Mouse (Mus musculus): ENCODE results near the gene Ctf2. TPM values are rescaled to one million over a fixed set of nuclear protein-coding genes. Genes with fewer than 3 reads are reported as not detected.
A peak's percentile ranks its signal among the peaks of the same experiment; 100 is the strongest.

Ctf2 gene
- total RNA-seq, 1 experiment, result 0.71 TPM

- in situ Hi-C loops (cut with MboI; ENCODE audit: low sequenced_read_pairs in 2 of 2, unreplicated experiment in 2 of 2), result no loop called here
- Histone ChIP-seq H3K36me3 (ENCODE audit: control insufficient read depth, insufficient read depth, low read length, poor library complexity, severe bottlenecking) (peaks cover 38% of the 10 kb centered on the region), H3K4me1 (ENCODE audit: control insufficient read depth in 2 of 2, insufficient read depth in 2 of 2, low read length in 2 of 2, poor library complexity in 1 of 2) (peaks cover 0 to 17% of the 10 kb centered on the region in 2 experiments; a peak in 2 of 4 replicates), H3K4me3 (ENCODE audit: insufficient read depth in 1 of 2, low read depth in 1 of 2, low read length in 2 of 2, poor library complexity in 1 of 2, severe bottlenecking in 1 of 2) (no peak overlapping the region), H3K9me3 (ENCODE audit: control insufficient read depth, insufficient read depth, low read depth, low read length) (no peaks in the 10 kb centered on the region), H3K27ac (ENCODE audit: insufficient read depth, low read depth, low read length, poor library complexity, severe bottlenecking) (no peak overlapping the region), H3K9ac (ENCODE audit: insufficient read depth, low read depth, low read length, poor library complexity, severe bottlenecking) (no peak overlapping the region)
- no peak for TF ChIP-seq ZNF384 (IDR thresholded peaks at IDR 0.05; ENCODE audit: low read depth, low read length)
- TF ChIP-seq ZC3H11A (IDR thresholded peaks at IDR 0.05; ENCODE audit: borderline replicate concordance, low read depth, low read length), result no peak
- no peak for DNase-seq (ENCODE audit: low read depth, low spot score)
These were observed 33.8 kb upstream of the Ctf2 start for GRCm38 (mm10) chr7:127765756-127766155.

GRCm38 (mm10) chr7:127763642-127764041 lies 31.7 kb upstream of the Ctf2 start:
- peaks cover 40% of the 10 kb centered on the region for H3K36me3 ChIP-seq (ENCODE audit: control insufficient read depth, insufficient read depth, low read length, poor library complexity, severe bottlenecking)
- H3K9me3 ChIP-seq (ENCODE audit: control insufficient read depth, insufficient read depth, low read depth, low read length), result no peaks in the 10 kb centered on the region
- TF ChIP-seq CHD2 (IDR thresholded peaks at IDR 0.05; ENCODE audit: low read depth, low read length) (no peak), HCFC1 (IDR thresholded peaks at IDR 0.05; ENCODE audit: borderline replicate concordance, insufficient read depth, low read length) (no peak), ZNF384 (IDR thresholded peaks at IDR 0.05; ENCODE audit: low read depth, low read length) (no peak), ZC3H11A (IDR thresholded peaks at IDR 0.05; ENCODE audit: borderline replicate concordance, low read depth, low read length) (no peak), MAFK (IDR thresholded peaks at IDR 0.05; ENCODE audit: insufficient read depth, low read depth, low read length) (no peak)
- in situ Hi-C loops (cut with MboI; ENCODE audit: low sequenced_read_pairs in 2 of 2, unreplicated experiment in 2 of 2), result no loop called here
- peaks cover 0 to 16% of the 10 kb centered on the region in 2 experiments; a peak in 2 of 4 replicates for H3K4me1 ChIP-seq (ENCODE audit: control insufficient read depth in 2 of 2, insufficient read depth in 2 of 2, low read length in 2 of 2, poor library complexity in 1 of 2)
- DNase-seq (ENCODE audit: low read depth, low spot score), result no peak
- H3K9ac ChIP-seq (ENCODE audit: insufficient read depth, low read depth, low read length, poor library complexity, severe bottlenecking), result no peak overlapping the region
- H3K27ac ChIP-seq (ENCODE audit: insufficient read depth, low read depth, low read length, poor library complexity, severe bottlenecking), result no peak overlapping the region
- H3K4me3 ChIP-seq (ENCODE audit: insufficient read depth in 1 of 2, low read depth in 1 of 2, low read length in 2 of 2, poor library complexity in 1 of 2, severe bottlenecking in 1 of 2), result no peak overlapping the region

- TF ChIP-seq CHD2 (IDR thresholded peaks at IDR 0.05; ENCODE audit: low read depth, low read length) (no peak), ZC3H11A (IDR thresholded peaks at IDR 0.05; ENCODE audit: borderline replicate concordance, low read depth, low read length) (peak; percentile 66)
- no peak overlapping the region for H3K9ac ChIP-seq (ENCODE audit: insufficient read depth, low read depth, low read length, poor library complexity, severe bottlenecking)
- H3K9me3 ChIP-seq (ENCODE audit: control insufficient read depth, insufficient read depth, low read depth, low read length), result no peaks in the 10 kb centered on the region
- in situ Hi-C loops (cut with MboI; ENCODE audit: low sequenced_read_pairs in 2 of 2, unreplicated experiment in 2 of 2), result no loop called here
- no peak overlapping the region for H3K4me3 ChIP-seq (ENCODE audit: insufficient read depth in 1 of 2, low read depth in 1 of 2, low read length in 2 of 2, poor library complexity in 1 of 2, severe bottlenecking in 1 of 2)
- H3K4me1 ChIP-seq (ENCODE audit: control insufficient read depth in 2 of 2, insufficient read depth in 2 of 2, low read length in 2 of 2, poor library complexity in 1 of 2), result peaks cover 0 to 3% of the 10 kb centered on the region in 2 experiments; a peak in 2 of 4 replicates
- H3K36me3 ChIP-seq (ENCODE audit: control insufficient read depth, insufficient read depth, low read length, poor library complexity, severe bottlenecking), result peaks cover 51% of the 10 kb centered on the region
- H3K27ac ChIP-seq (ENCODE audit: insufficient read depth, low read depth, low read length, poor library complexity, severe bottlenecking), result no peak overlapping the region
- DNase-seq (ENCODE audit: low read depth, low spot score), result no peak
These were observed 29.1 kb upstream of the Ctf2 start for GRCm38 (mm10) chr7:127761026-127761425.

GRCm38 (mm10) chr7:127760478-127760877 lies 28.5 kb upstream of the Ctf2 start:
- Histone ChIP-seq H3K9ac (ENCODE audit: insufficient read depth, low read depth, low read length, poor library complexity, severe bottlenecking) (no peak overlapping the region), H3K9me3 (ENCODE audit: control insufficient read depth, insufficient read depth, low read depth, low read length) (no peaks in the 10 kb centered on the region), H3K4me1 (ENCODE audit: control insufficient read depth in 2 of 2, insufficient read depth in 2 of 2, low read length in 2 of 2, poor library complexity in 1 of 2) (peaks cover 0 to 7% of the 10 kb centered on the region in 2 experiments; a peak in 2 of 4 replicates), H3K36me3 (ENCODE audit: control insufficient read depth, insufficient read depth, low read length, poor library complexity, severe bottlenecking) (peaks cover 53% of the 10 kb centered on the region), H3K27ac (ENCODE audit: insufficient read depth, low read depth, low read length, poor library complexity, severe bottlenecking) (no peak overlapping the region), H3K4me3 (ENCODE audit: insufficient read depth in 1 of 2, low read depth in 1 of 2, low read length in 2 of 2, poor library complexity in 1 of 2, severe bottlenecking in 1 of 2) (no peak overlapping the region)
- DNase-seq (ENCODE audit: low read depth, low spot score), result no peak
- TF ChIP-seq ZC3H11A (IDR thresholded peaks at IDR 0.05; ENCODE audit: borderline replicate concordance, low read depth, low read length), result no peak
- no peak for TF ChIP-seq ZNF384 (IDR thresholded peaks at IDR 0.05; ENCODE audit: low read depth, low read length)
- TF ChIP-seq HCFC1 (IDR thresholded peaks at IDR 0.05; ENCODE audit: borderline replicate concordance, insufficient read depth, low read length), result no peak
- TF ChIP-seq CHD2 (IDR thresholded peaks at IDR 0.05; ENCODE audit: low read depth, low read length), result no peak
- no peak for TF ChIP-seq MAFK (IDR thresholded peaks at IDR 0.05; ENCODE audit: insufficient read depth, low read depth, low read length)
- in situ Hi-C loops (cut with MboI; ENCODE audit: low sequenced_read_pairs in 2 of 2, unreplicated experiment in 2 of 2), result no loop called here

GRCm38 (mm10) chr7:127759716-127760115 lies 27.8 kb upstream of the Ctf2 start:
- Histone ChIP-seq H3K9me3 (ENCODE audit: control insufficient read depth, insufficient read depth, low read depth, low read length) (no peaks in the 10 kb centered on the region), H3K36me3 (ENCODE audit: control insufficient read depth, insufficient read depth, low read length, poor library complexity, severe bottlenecking) (peaks cover 58% of the 10 kb centered on the region), H3K4me1 (ENCODE audit: control insufficient read depth in 2 of 2, insufficient read depth in 2 of 2, low read length in 2 of 2, poor library complexity in 1 of 2) (peaks cover 0 to 10% of the 10 kb centered on the region in 2 experiments; a peak in 2 of 4 replicates), H3K27ac (ENCODE audit: insufficient read depth, low read depth, low read length, poor library complexity, severe bottlenecking) (no peak overlapping the region), H3K4me3 (ENCODE audit: insufficient read depth in 1 of 2, low read depth in 1 of 2, low read length in 2 of 2, poor library complexity in 1 of 2, severe bottlenecking in 1 of 2) (no peak overlapping the region), H3K9ac (ENCODE audit: insufficient read depth, low read depth, low read length, poor library complexity, severe bottlenecking) (no peak overlapping the region)
- DNase-seq (ENCODE audit: low read depth, low spot score), result no peak
- TF ChIP-seq HCFC1 (IDR thresholded peaks at IDR 0.05; ENCODE audit: borderline replicate concordance, insufficient read depth, low read length) (no peak), ZNF384 (IDR thresholded peaks at IDR 0.05; ENCODE audit: low read depth, low read length) (no peak), ZC3H11A (IDR thresholded peaks at IDR 0.05; ENCODE audit: borderline replicate concordance, low read depth, low read length) (no peak), CHD2 (IDR thresholded peaks at IDR 0.05; ENCODE audit: low read depth, low read length) (no peak), MAFK (IDR thresholded peaks at IDR 0.05; ENCODE audit: insufficient read depth, low read depth, low read length) (no peak)
- in situ Hi-C loops (cut with MboI; ENCODE audit: low sequenced_read_pairs in 2 of 2, unreplicated experiment in 2 of 2), result no loop called here
